Mouse (Mus musculus) heart, embryonic 16.5 days (tissue): ENCODE measurements around the gene Mafb. TPM values are rescaled to one million over a fixed set of nuclear protein-coding genes. Genes with fewer than 3 reads are reported as not detected.

Experiments
- ATAC-seq: fragments of 200-750 bp; cut with Nextera tagmentation; replicated peaks from 2 replicates; pipeline ENCODE4 v1.8.0; 2017; ENCODE audit warnings: moderate number of reproducible peaks; ENCODE audit not compliant: insufficient read depth, low FRiP score; ENCODE audit errors: extremely low read depth
- H3K27ac ChIP-seq: fragments of 300-500 bp; sonication (generic); 2 replicates; pipeline ENCODE4 v1.5.1; 2014; ENCODE audit warnings: mild to moderate bottlenecking, low read length, control low read depth, moderate library complexity
- H3K27me3 ChIP-seq: fragments of 300-500 bp; sonication (generic); 2 replicates; pipeline ENCODE4 v1.6.1; 2014; ENCODE audit warnings: low read length, mixed read lengths; ENCODE audit not compliant: control insufficient read depth, insufficient read depth
- H3K36me3 ChIP-seq: fragments of 300-500 bp; sonication (generic); 2 replicates; pipeline ENCODE4 v1.6.1; 2014; ENCODE audit not compliant: control insufficient read depth, insufficient read depth
- H3K4me1 ChIP-seq: fragments of 300-500 bp; sonication (generic); 2 replicates; pipeline ENCODE4 v1.6.1; 2014; ENCODE audit warnings: low read length, mixed read lengths; ENCODE audit not compliant: control insufficient read depth, insufficient read depth
- H3K4me2 ChIP-seq: fragments of 300-500 bp; sonication (generic); 2 replicates; pipeline ENCODE4 v1.6.1; 2014; ENCODE audit warnings: low read depth, mild to moderate bottlenecking, control low read depth, low read length
- H3K4me3 ChIP-seq: fragments of 300-500 bp; sonication (generic); 2 replicates; pipeline ENCODE4 v1.5.1; 2014; ENCODE audit warnings: mild to moderate bottlenecking, control low read depth, low read length
- H3K9ac ChIP-seq: fragments of 300-500 bp; sonication (generic); 2 replicates; pipeline ENCODE4 v1.6.1; 2014; ENCODE audit warnings: low read length, control low read depth
- H3K9me3 ChIP-seq: fragments of 300-500 bp; sonication (generic); replicated peaks from 2 replicates; pipeline ENCODE4 v1.6.1; 2016; ENCODE audit warnings: low read length; ENCODE audit not compliant: control insufficient read depth
- WGBS: fragments of 180-500 bp; shearing (Covaris S2); extraction: QIAGEN DNeasy Blood & Tissue Kit; methylation state at CpG from one replicate; pipeline ENCODE4 v1.1.7; 2014; 5-methylcytosine and 5-hydroxymethylcytosine counted together
- polyA plus RNA-seq: library from polyadenylated mRNA; unstranded; fragments of >200 nt; fragmentation: Nextera tagmentation; extraction: Ambion mirVana; gene quantifications from 2 replicates; pipeline ENCODE4 v1.2.1, GENCODE M21; 2015

Gene Mafb
- polyA plus RNA-seq, 1 experiment from 2014 or later, result 8.2 TPM

- Histone ChIP-seq H3K4me3 (no peak overlapping the region), H3K4me2 (no peak overlapping the region), H3K27ac (no peak overlapping the region), H3K27me3 (no peaks in the 10 kb centered on the region), H3K36me3 (no peaks in the 10 kb centered on the region), H3K4me1 (no peaks in the 10 kb centered on the region), H3K9ac (no peak overlapping the region), H3K9me3 (no peaks in the 10 kb centered on the region)
- WGBS, result 67% methylated on average over 4 of the region's 4 CpGs
- no peak for ATAC-seq
Measured at GRCm38 (mm10) chr2:160340121-160340520, 26.7 kb downstream of the Mafb start.

GRCm38 (mm10) chr2:160339595-160339994 lies 27.3 kb downstream of the Mafb start:
- Histone ChIP-seq H3K27me3 (no peaks in the 10 kb centered on the region), H3K4me2 (no peak overlapping the region), H3K4me1 (peaks cover 3% of the 10 kb centered on the region), H3K36me3 (no peaks in the 10 kb centered on the region), H3K9me3 (no peaks in the 10 kb centered on the region), H3K27ac (no peak overlapping the region), H3K9ac (no peak overlapping the region), H3K4me3 (no peak overlapping the region)
- ATAC-seq, result no peak
- 85% methylated on average over 5 of the region's 5 CpGs for WGBS

- ATAC-seq, result no peak
- no peak overlapping the region for H3K9ac ChIP-seq
- H3K4me1 ChIP-seq, result peaks cover 12% of the 10 kb centered on the region
- H3K27ac ChIP-seq, result no peak overlapping the region
- no peaks in the 10 kb centered on the region for H3K9me3 ChIP-seq
- 46% methylated on average over 2 of the region's 2 CpGs for WGBS
- no peak overlapping the region for H3K4me2 ChIP-seq
- no peaks in the 10 kb centered on the region for H3K36me3 ChIP-seq
- no peaks in the 10 kb centered on the region for H3K27me3 ChIP-seq
- no peak overlapping the region for H3K4me3 ChIP-seq
Measured at GRCm38 (mm10) chr2:160336053-160336452, 30.8 kb downstream of the Mafb start.

- H3K4me3 ChIP-seq, result no peak overlapping the region
Measured at GRCm38 (mm10) chr2:160335043-160335442, 31.8 kb downstream of the Mafb start.

GRCm38 (mm10) chr2:160334111-160334661 lies 32.7 kb downstream of the Mafb start, which contains the start of gene Gm826:
Gene Gm826, minus strand, starts transcription at chr2:160334162.
- no peak; the same call in 1 of the 2 replicates for ATAC-seq
- Histone ChIP-seq H3K36me3 (no peaks in the 10 kb centered on the region), H3K4me3 (no peak within 1 kb of the TSS)

More at GRCm38 (mm10) chr2:160335043-160335442, 31.8 kb downstream of the Mafb start:
- H3K9me3 ChIP-seq, result no peaks in the 10 kb centered on the region
- H3K9ac ChIP-seq, result no peak overlapping the region
- H3K36me3 ChIP-seq, result no peaks in the 10 kb centered on the region
- H3K27ac ChIP-seq, result no peak overlapping the region
- no peak overlapping the region for H3K4me2 ChIP-seq
- peaks cover 12% of the 10 kb centered on the region for H3K4me1 ChIP-seq
- 65% methylated on average over 1 of the region's 1 CpGs for WGBS
- H3K27me3 ChIP-seq, result no peaks in the 10 kb centered on the region
- ATAC-seq, result no peak

GRCm38 (mm10) chr2:160332516-160333325 lies 34.1 kb downstream of the Mafb start:
- H3K9ac ChIP-seq, result no peak overlapping the region
- H3K4me1 ChIP-seq, result peaks cover 22% of the 10 kb centered on the region
- 82% methylated on average over 12 of the region's 12 CpGs for WGBS
- no peaks in the 10 kb centered on the region for H3K27me3 ChIP-seq
- H3K36me3 ChIP-seq, result no peaks in the 10 kb centered on the region
- ATAC-seq, result no peak
- no peak overlapping the region for H3K4me3 ChIP-seq
- H3K27ac ChIP-seq, result no peak overlapping the region
- H3K9me3 ChIP-seq, result no peaks in the 10 kb centered on the region
- no peak overlapping the region for H3K4me2 ChIP-seq

More at GRCm38 (mm10) chr2:160334111-160334661, 32.7 kb downstream of the Mafb start, which contains the start of gene Gm826:
- WGBS, result 32% methylated on average over 4 of the region's 4 CpGs
- no peaks in the 10 kb centered on the region for H3K9me3 ChIP-seq
- H3K4me1 ChIP-seq, result peaks cover 15% of the 10 kb centered on the region
- no peaks in the 10 kb centered on the region for H3K27me3 ChIP-seq
- H3K27ac ChIP-seq, result no peak within 1 kb of the TSS
- H3K4me2 ChIP-seq, result no peak within 1 kb of the TSS
- H3K9ac ChIP-seq, result no peak within 1 kb of the TSS

- Histone ChIP-seq H3K4me3 (no peak overlapping the region), H3K4me2 (no peak overlapping the region), H3K4me1 (peaks cover 25% of the 10 kb centered on the region), H3K9me3 (no peaks in the 10 kb centered on the region), H3K9ac (no peak overlapping the region), H3K36me3 (no peaks in the 10 kb centered on the region), H3K27ac (no peak overlapping the region), H3K27me3 (no peaks in the 10 kb centered on the region)
- WGBS, result 33% methylated on average over 9 of the region's 9 CpGs
- ATAC-seq, result no peak
Measured at GRCm38 (mm10) chr2:160328886-160329285, 38.0 kb downstream of the Mafb start.

GRCm38 (mm10) chr2:160327716-160328115 lies 39.1 kb downstream of the Mafb start:
- Histone ChIP-seq H3K27me3 (no peaks in the 10 kb centered on the region), H3K4me1 (peaks cover 22% of the 10 kb centered on the region), H3K9me3 (no peaks in the 10 kb centered on the region), H3K4me3 (no peak overlapping the region), H3K4me2 (peak overlapping the region; percentile 36; the same call in 1 of the 2 replicates), H3K27ac (peak overlapping the region; percentile 62; the same call in 1 of the 2 replicates), H3K9ac (no peak overlapping the region), H3K36me3 (no peaks in the 10 kb centered on the region)
- 63% methylated on average over 4 of the region's 4 CpGs for WGBS
- no peak for ATAC-seq

- H3K4me3 ChIP-seq, result peak overlapping the region; percentile 17
- peak overlapping the region; percentile 32; the same call in 1 of the 2 replicates for H3K9ac ChIP-seq
- H3K9me3 ChIP-seq, result no peaks in the 10 kb centered on the region
- WGBS, result 16% methylated on average over 4 of the region's 4 CpGs
- peak overlapping the region; percentile 62 for H3K27ac ChIP-seq
- no peaks in the 10 kb centered on the region for H3K36me3 ChIP-seq
- no peaks in the 10 kb centered on the region for H3K27me3 ChIP-seq
- ATAC-seq, result peak; percentile 75
- peak overlapping the region; percentile 36 for H3K4me2 ChIP-seq
- peaks cover 26% of the 10 kb centered on the region for H3K4me1 ChIP-seq
Measured at GRCm38 (mm10) chr2:160327167-160327566, 39.7 kb downstream of the Mafb start.
